Mouse (Mus musculus) C2C12 (cell line): ENCODE measurements around the gene Nprl3.

Source experiments
- CEBPB ChIP-seq: IDR thresholded peaks from one replicate; pipeline ENCODE4 v1.6.1; 2011; ENCODE audit warnings: low read depth, mild to moderate bottlenecking, control low read depth, moderate library complexity
- CTCF ChIP-seq: IDR thresholded peaks from one replicate; pipeline ENCODE4 v1.5.1; 2011; ENCODE audit not compliant: control insufficient read depth, insufficient read depth, insufficient read length
- MAX ChIP-seq: IDR thresholded peaks from one replicate; pipeline ENCODE4 v1.6.1; 2011; ENCODE audit warnings: mild to moderate bottlenecking, control low read depth
- MYOD1 ChIP-seq: IDR thresholded peaks from one replicate; pipeline ENCODE4 v1.6.1; 2011; ENCODE audit warnings: low read depth; ENCODE audit not compliant: control insufficient read depth, insufficient read length
- MYOG ChIP-seq: IDR thresholded peaks from one replicate; pipeline ENCODE4 v1.6.1; 2011; ENCODE audit not compliant: control insufficient read depth, insufficient read length; ENCODE audit errors: extremely low read depth
- USF1 ChIP-seq: IDR thresholded peaks from one replicate; pipeline ENCODE4 v1.6.1; 2011; ENCODE audit warnings: low read depth, mild to moderate bottlenecking, control low read depth, moderate library complexity

- TF ChIP-seq MYOG = no peak
- TF ChIP-seq CTCF = no peak
- TF ChIP-seq MAX = no peak
- no peak for TF ChIP-seq USF1
- TF ChIP-seq MYOD1 = no peak
- TF ChIP-seq CEBPB = no peak
These were observed 10.4 kb upstream of the Nprl3 start for GRCm38 (mm10) chr11:32277736-32278457.
